Mouse (Mus musculus) forebrain, embryonic 16.5 days (tissue): ENCODE results near the gene Olfr1532-ps1. TPM values are rescaled to one million over a fixed set of nuclear protein-coding genes. Genes with fewer than 3 reads are reported as not detected.

ENCODE experiments used
- polyA plus RNA-seq: library from polyadenylated mRNA; unstranded; fragments of >200 nt; fragmentation: Nextera tagmentation; extraction: Ambion mirVana; gene quantifications from 2 replicates; pipeline ENCODE4 v1.2.1, GENCODE M21; 2015

The Olfr1532-ps1 gene
- polyA plus RNA-seq, 1 experiment from 2014 or later: not detected

Other genes with a start within 250 kb of the Olfr1532-ps1 start
- gene Olfr693, start 227.4 kb upstream of the Olfr1532-ps1 start, polyA plus RNA-seq: not detected in 2 replicates
- not detected in 2 replicates for gene Olfr694, start 216.2 kb upstream of the Olfr1532-ps1 start, polyA plus RNA-seq
- not detected in 2 replicates for gene Olfr695, start 191.6 kb upstream of the Olfr1532-ps1 start, polyA plus RNA-seq
- gene Olfr697, start 165.6 kb upstream of the Olfr1532-ps1 start, polyA plus RNA-seq: not detected in 2 replicates
- not detected in 2 replicates for gene Olfr698, start 152.6 kb upstream of the Olfr1532-ps1 start, polyA plus RNA-seq
- not detected in 2 replicates for gene Olfr699, start 114.8 kb upstream of the Olfr1532-ps1 start, polyA plus RNA-seq
- gene Olfr700, start 99.2 kb upstream of the Olfr1532-ps1 start, polyA plus RNA-seq: not detected in 2 replicates
- gene Olfr701, start 93.9 kb upstream of the Olfr1532-ps1 start, polyA plus RNA-seq: not detected in 2 replicates
- gene Olfr702, start 74.1 kb upstream of the Olfr1532-ps1 start, polyA plus RNA-seq: not detected in 2 replicates
- not detected in 2 replicates for gene Olfr703, start 64.6 kb upstream of the Olfr1532-ps1 start, polyA plus RNA-seq
- gene Olfr704, start 44.8 kb upstream of the Olfr1532-ps1 start, polyA plus RNA-seq: not detected in 2 replicates
- not detected in 2 replicates for gene Olfr705, start 31.1 kb upstream of the Olfr1532-ps1 start, polyA plus RNA-seq
- gene Olfr706, start 19.8 kb upstream of the Olfr1532-ps1 start, polyA plus RNA-seq: not detected in 2 replicates
- not detected in 2 replicates for gene Olfr707, start 6.8 kb upstream of the Olfr1532-ps1 start, polyA plus RNA-seq
- gene Olfr709-ps1, start 24.2 kb downstream of the Olfr1532-ps1 start, polyA plus RNA-seq: not detected in 2 replicates
- not detected in 2 replicates for gene Olfr710, start 40.3 kb downstream of the Olfr1532-ps1 start, polyA plus RNA-seq
- not detected in 2 replicates for gene Olfr6, start 55.9 kb downstream of the Olfr1532-ps1 start, polyA plus RNA-seq
- not detected in 2 replicates for gene Olfr711, start 67.5 kb downstream of the Olfr1532-ps1 start, polyA plus RNA-seq
- not detected in 2 replicates for gene Olfr2, start 98.1 kb downstream of the Olfr1532-ps1 start, polyA plus RNA-seq
- not detected in 2 replicates for gene Olfr713, start 123.2 kb downstream of the Olfr1532-ps1 start, polyA plus RNA-seq
- not detected in 2 replicates for gene Olfr714, start 163.0 kb downstream of the Olfr1532-ps1 start, polyA plus RNA-seq
- not detected in 2 replicates for gene Olfr17, start 185.2 kb downstream of the Olfr1532-ps1 start, polyA plus RNA-seq
- gene Olfr715b, start 202.4 kb downstream of the Olfr1532-ps1 start, polyA plus RNA-seq: not detected in 2 replicates
- gene Olfr715, start 223.1 kb downstream of the Olfr1532-ps1 start, polyA plus RNA-seq: not detected in 2 replicates
- gene Olfr716, start 230.3 kb downstream of the Olfr1532-ps1 start, polyA plus RNA-seq: not detected in 2 replicates